Mouse (Mus musculus) common myeloid progenitor, adult 5-6 weeks (primary cell): ENCODE data around the gene Cadm1. TPM values are rescaled to one million over a fixed set of nuclear protein-coding genes. Genes with fewer than 3 reads are reported as not detected.

ENCODE experiments used
- ATAC-seq: replicated peaks from 2 replicates; pipeline ENCODE4 v1.8.0; 2016; ENCODE audit warnings: low read depth, mild to moderate bottlenecking, moderate TSS enrichment, inconsistent platforms; ENCODE audit not compliant: poor library complexity, severe bottlenecking
- total RNA-seq: library from RNA; stranded (forward); fragments of 200-1000, 187-1606 nt; gene quantifications from 2 replicates; pipeline ENCODE4 v1.2.3, GENCODE M21; 2017

Cadm1 gene
- total RNA-seq, 1 experiment from 2014 or later, result 0.69 TPM

- no peak for ATAC-seq
These were observed 376.5 kb downstream of the Cadm1 start for GRCm38 (mm10) chr9:47906521-47906920.
